Mouse (Mus musculus): ENCODE measurements at regions not wholly inside any gene's neighbourhood (a gene's known extent, or its start where the extent isn't known, plus 50 kb on each side); places are given as distances from the start of the nearest gene placed in this dataset.

DNA sequence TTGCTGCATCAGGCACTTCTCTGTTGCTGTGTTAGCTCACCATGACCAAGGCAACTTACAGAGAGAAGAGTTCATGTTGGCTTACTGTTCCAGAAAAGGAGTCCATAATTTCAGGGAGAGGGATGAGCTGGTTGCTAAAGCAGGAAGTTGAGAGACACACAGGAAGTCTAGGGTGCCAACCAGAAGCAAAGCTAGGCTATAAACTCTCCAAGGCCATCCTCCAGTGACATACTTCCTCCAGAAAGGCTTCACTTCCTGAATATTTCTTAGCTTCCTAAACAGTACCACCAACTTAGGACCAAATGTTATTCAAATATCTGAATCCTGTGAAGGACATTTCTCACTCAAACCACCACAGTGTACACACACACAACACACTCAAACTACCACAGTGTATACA lies 2010.6 kb downstream of the A830018L16Rik start:
- peak; percentile 19 for DNase-seq (ENCODE audit: low read depth)

DNA sequence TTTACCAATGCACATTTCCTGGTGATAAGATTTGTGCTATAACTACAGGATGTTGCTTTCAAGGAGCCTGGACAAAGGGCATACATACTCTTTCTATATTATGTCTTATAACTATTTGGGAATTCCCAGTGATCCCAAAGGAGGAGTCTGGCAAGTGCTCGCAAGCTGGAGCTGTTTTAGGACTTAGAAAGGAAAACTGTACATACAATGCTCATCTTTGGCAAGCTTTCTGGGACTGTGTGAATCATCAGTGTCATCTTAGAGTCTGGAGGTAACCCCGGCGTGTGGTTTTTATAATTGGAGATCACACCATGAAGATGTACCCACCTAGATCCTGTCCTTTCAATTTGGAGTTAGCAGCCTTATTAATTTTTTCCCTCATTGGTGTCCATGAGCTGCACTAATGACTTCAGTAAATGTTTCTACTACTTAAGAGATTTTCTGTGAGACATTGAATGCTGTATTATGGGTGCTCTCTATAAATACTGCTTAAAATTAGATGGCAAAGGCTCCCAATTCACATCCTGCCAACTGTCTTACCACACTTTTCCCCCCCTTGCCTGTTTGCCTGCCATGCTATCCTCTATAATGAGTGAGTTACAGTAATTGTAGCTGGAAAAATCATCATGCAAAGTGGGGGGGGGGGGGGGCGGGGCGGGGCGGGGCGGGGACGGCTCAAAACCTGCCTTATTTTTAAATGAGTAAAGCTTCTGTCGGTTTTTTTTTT lies 2011.9 kb downstream of the A830018L16Rik start:
- peak; percentile 56 for DNase-seq (ENCODE audit: low read depth)

DNA sequence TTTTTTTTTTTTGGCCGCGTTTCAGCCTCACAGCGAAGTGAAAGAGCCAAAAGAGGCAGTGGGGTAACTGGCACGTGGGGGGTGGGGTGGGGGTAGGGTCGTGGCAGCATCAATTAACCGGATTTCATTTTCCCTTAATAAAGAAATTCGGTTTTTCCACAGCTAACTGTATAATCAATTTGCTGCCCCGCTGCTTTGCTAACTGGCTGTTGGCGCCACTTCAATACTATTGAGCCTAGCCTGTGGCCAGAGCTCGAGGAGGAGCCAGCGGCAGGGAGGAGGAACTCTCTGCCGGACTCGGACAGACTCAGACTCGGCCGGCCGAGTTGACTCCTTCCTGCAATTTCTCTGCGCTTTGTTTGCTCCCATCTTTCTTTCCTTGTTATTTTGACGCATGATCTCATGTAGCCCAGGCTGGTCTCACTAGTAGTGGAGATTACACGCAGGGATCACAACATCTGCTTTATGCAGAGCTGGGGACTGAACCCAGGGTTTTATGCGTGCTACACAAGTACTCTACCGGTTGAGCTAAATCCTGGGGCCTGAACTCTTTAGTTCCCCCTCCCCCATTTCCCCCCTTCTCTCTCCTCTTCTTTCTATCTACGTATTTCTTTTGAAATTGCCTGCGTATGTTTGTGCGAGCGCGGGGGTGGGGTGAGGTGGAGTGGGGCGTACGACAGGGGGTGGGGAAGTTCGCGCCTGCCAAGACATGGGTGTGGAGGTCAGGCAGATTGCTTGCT lies 2012.6 kb downstream of the A830018L16Rik start:
- DNase-seq (ENCODE audit: low read depth): peak; percentile 91

DNA sequence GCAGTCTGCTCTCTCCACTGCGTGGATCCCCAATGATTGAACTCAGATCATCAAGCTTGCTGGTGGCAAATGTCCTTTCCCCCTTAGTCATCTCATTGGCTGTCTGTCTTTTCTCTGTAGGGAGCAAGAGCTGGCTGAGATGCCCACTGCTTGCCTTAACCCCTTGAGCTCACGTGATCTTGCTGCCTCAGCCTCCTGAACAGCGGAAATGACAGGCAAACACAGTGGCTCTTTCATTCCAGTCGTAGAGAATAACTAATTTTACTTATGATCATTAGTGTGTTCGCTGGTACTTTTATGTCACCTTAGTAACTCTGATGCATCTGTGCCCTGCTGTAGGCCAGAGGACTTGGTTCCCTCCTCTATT lies 2013.1 kb downstream of the A830018L16Rik start:
- DNase-seq (ENCODE audit: low read depth): no peak

DNA sequence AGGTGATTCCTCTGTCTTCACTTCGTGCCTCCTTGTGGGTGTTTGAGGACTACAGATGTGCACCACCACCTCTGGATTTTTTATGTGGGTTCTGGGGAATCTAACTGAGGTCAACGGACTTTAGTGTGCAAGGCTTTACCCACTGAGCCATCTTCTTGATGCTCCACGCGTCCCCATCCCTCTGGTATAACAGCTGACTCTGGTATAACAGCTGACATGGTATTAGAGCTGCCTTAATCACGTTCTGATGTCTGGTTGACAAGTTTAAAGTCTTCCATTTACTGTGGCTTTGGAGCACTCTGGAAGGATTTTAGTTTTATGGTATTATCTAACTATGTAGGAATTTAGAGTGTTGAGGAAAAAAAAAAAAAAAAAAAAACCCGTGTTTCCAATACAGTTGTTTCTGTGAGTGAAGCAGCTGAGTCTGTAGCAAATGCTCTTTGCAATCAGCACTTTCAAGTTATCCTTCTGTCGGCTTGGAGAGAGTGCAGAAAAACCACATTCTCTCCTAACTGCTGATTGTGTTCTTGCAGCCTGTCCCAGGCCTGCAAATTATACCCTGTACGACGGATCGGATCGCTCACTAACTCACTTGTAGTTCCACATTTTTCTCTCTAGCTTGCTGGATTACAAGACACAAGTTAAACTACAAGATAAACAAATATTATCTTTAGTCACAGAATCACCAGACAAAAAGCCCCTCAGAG lies 2013.7 kb downstream of the A830018L16Rik start:
- peak; percentile 15 for DNase-seq (ENCODE audit: low read depth)

DNA sequence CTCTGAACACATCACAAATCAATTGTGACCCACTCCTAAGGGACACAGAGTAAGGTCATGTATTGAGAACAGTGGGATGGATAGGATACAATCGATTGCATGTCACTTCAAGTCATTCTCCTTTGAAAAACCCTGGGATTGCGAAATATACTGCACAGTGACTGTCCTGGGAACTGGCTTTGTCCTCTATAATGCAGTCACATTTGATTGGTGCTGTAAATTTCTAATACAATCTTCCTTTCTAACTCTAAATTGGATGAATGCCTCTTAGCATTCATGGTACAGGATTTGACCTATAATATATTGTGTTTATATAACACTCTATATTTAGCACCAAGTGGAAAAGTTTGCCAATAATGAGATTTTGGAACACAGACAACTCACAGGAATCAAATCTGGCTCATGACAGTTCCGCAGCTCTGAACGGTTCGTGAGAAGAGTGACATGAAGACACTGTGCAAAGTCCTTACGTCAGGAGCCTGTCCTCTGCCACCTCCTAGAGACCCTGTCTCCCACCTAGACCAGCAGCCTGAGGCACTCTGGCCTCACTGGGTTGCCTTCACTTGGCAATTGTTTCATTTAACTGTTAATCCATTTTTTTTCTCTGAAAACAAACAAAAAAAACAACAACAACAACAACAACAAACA lies 2024.0 kb downstream of the A830018L16Rik start:
- DNase-seq (ENCODE audit: low read depth): no peak

DNA sequence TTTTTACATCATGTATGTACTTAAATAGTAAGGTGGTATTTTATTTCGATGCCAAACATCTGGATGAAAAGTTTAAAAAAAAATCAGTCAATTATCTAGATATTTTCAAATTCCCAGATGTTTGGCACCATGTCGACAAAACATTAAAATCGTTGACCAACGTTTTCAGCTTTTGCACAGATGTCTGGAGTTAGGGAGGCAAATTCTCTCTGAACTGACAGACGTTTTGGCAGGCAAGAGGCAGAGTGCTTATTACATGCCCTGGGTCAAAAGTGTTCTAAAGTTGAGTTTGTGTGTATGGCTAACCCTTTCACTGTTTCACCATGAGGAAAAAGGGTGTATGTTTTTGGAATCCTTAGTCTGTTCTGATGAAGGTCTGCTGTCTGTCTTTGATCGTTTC lies 2028.5 kb downstream of the A830018L16Rik start:
- DNase-seq (ENCODE audit: low read depth): no peak

DNA sequence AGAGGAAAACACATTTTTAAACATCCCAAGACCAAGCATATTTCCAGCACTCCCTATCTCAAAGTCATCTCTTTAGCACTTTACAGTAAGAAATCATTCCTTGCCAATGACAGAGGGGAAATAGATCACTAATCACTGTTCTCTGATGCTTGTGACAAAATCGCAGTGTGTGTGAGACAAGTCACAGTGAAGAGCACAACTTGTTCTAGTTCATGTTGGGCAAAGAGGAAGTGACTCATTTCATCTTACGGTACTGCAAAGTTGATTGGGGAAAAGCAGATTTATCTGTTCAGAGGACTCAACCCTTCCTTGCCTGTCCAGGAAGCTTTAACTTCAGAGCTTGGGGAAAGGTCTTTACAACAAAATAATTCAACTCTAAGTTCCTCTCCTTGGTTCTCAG lies 2040.6 kb downstream of the A830018L16Rik start:
- peak; percentile 34 for DNase-seq (ENCODE audit: low read depth)

DNA sequence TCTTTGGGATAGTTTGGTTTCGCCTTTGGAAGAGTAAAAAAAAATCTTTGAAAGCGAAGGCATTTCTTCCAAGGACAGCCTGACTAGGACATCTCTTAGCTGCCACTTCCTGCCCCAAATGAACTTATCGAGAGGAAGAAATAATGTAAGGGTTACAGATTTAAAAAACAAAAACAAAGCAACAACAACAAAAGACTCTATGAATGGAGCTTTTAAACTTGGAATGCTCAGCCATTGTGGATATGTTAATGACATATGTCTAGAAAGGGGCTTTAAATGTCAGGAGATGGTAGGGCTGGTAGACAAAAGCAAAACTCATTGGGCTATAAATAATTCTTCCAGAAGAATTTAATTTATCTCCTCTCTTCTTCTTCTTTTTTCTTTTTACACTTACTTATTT lies 2041.7 kb downstream of the A830018L16Rik start:
- DNase-seq (ENCODE audit: low read depth): no peak

DNA sequence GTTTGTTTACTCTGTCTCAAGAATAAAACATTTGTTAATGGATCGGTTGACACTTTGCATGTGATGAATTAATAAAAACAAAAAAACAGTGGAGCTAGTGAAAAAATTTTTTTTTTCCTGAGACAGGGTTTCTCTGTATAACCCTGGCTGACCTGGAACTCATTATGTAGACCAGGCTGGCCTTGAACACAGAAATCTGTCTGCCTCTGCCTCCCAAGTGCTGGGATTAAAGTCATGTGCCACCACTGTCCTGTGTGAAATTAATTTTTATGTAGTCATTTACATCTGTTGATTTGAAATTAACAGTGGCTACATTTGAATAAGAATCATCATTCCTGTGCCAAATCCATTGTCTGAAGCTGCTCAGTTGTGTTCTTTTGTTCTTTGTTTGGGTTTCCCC lies 2050.4 kb downstream of the A830018L16Rik start:
- DNase-seq (ENCODE audit: low read depth): peak; percentile 25

DNA sequence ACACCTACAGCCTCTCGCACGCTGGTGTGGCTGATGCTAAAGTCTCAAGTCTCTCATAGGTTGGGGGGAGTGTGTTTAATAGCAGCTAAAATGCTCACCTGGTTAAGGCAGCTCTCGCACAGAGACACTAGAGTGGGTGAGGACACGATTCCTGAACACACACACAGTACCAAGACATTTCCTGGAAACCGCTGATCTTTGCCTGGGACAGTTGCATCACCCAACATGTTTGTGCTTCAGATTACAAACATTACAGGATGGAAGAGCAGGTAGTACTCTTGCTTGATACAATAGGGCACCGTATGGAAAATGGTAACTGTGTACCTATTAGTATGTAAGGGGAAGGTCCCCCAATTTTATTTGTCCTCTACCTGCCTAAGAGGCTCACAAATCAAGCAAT lies 2053.3 kb downstream of the A830018L16Rik start:
- no peak for DNase-seq (ENCODE audit: low read depth)

DNA sequence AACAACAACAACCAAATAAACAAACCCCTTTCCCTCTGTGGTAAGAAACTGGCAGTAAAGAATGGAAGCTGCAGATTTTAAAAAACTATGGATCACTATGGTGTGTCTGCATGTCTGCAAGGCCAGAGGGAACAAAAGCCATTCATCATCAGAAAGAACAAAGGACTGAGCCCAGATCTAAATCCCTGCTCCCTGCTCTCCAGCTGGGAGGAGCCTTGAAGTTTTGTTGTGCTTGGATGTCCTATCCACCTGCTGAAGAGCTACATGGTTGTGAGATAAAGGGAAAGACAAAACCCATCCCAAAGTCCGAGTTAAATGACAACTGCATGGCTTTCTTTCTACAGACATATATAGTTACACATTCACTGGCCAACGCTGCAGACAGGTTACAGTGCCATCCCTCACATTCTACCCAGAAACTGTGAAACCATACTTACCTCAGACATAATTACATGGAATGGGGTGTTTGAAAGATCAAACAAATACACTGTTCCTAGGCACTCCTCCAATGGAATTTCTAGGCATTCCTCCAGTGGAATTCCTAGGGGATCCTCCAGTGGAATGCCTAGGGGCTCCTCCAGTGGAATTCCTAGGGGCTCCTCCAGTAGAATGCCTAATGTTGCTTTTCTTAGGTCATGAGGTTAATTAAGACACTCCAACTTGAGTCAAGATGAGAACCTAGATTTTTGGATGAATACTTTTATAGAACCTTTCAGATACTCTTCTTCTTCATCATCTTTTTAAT lies 2054.2 kb downstream of the A830018L16Rik start:
- DNase-seq (ENCODE audit: low read depth): no peak

DNA sequence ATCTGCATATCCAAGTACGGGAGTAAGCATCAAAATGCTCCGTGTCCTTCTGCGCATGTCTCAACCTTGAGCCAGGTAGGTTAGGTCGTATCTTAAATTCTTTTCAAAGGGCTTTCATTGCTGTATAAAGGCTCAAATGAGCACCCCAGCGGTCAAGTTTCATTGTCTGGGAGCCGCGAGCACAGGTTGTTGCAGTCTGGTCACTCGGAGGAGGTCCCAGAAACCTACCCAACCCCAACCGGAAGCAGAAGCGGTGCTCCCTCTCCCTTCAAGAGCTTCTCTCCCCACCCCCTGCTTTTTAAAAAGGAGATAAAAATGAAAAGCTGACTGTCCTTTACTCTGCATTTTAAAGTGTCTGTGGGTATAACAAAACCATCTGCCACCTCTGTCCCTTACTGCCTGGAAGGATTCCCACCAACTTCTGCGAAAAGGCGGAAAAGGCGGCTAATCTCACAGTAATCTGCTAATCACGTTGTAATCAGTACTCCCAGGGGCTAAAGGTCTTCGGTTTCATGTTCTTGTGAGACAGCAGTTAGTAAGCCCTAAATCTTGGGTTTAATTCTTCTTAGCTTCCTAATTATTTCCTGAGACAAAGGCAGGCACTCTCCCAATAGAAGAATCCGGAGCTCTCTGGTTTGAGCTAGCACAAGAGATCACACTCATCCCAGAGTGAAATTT lies 2081.0 kb downstream of the A830018L16Rik start:
- peak; percentile 43 for DNase-seq (ENCODE audit: low read depth)

DNA sequence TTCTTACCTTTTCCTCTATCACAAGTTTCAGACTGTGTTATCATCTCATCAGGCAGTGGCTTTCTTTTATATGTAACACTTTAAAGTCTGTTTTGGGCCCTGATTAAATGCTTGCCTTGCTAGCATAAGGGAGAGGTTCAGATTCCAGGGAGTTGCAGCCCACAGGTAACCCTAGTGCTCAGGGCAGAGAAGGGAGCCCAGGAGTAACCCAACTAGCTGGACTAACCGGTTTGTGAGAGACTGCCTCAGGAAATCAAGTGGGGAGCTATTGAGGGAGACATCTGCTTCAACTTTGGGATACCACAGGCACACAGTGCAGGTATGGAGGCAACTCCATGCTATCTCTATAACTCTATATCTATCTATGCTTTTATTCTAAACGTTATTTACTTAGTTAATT lies 2082.5 kb downstream of the A830018L16Rik start:
- DNase-seq (ENCODE audit: low read depth): no peak

DNA sequence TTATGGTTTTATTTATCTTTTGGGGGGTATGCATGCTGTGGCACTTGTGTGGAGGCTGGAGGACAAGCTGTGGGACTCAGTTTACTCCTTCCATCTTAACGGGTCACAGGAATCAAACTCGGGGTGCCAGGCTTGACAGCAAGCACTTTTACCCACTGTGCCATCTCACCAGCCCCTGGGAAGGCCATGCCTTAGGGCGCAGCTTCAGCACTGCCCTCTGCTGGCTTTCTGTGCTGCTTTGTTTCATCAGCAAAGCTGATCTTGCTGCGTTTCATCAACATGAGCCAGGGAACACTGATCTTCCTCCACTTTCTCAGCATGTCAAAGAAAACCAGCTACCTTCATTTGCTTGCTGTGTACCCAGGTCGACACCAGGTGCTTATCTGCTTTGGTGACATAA lies 2086.6 kb downstream of the A830018L16Rik start:
- DNase-seq (ENCODE audit: low read depth): peak; percentile 72

DNA sequence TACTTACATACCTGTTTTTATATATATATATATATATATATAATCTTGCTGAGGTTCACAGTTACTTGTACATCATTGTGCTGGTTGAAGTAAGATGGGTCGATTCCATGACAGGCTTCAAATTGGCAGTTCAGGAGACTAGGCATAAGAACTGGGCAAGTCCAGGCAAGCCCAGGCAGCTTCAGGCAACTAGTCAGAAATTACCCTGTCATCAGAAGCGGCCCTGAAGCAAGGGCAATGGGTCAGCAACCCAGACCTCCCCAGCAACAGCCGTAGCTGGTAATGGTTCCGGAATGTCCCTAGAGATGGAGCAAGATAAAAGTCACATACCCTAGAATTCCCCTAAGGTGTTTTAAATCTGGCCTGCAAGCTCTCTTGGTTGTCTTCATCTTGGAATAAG lies 2088.0 kb downstream of the A830018L16Rik start:
- DNase-seq (ENCODE audit: low read depth): no peak

DNA sequence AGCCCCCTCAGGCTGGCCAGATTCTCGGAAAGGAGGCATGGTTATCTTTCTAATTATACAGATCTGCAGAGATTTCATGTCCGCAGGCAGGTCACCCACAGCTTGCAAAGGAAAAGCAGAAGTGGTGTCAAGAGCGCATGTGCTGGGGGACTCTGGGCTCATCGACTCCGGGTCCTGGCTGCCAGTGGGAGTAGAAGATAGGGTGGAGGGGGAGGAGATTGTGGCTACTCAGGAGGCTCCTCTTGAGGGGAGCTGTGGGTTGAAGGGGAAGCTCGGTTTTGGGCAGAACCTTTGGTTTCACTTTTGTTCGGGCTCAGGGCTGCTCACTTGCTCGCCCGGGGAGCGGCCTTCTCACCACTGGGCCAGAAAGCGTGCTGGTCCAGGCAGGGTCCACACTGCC lies 2099.9 kb downstream of the A830018L16Rik start:
- DNase-seq (ENCODE audit: low read depth): peak; percentile 71

All from naive thymus-derived CD4-positive, alpha-beta T cell, adult 2 months (primary cell).